Mouse (Mus musculus): ENCODE data around the gene Tgoln1. TPM values are rescaled to one million over a fixed set of nuclear protein-coding genes. Genes with fewer than 3 reads are reported as not detected.

Tgoln1 gene
- polyA plus RNA-seq, 1 experiment: 0.11 TPM

DNA sequence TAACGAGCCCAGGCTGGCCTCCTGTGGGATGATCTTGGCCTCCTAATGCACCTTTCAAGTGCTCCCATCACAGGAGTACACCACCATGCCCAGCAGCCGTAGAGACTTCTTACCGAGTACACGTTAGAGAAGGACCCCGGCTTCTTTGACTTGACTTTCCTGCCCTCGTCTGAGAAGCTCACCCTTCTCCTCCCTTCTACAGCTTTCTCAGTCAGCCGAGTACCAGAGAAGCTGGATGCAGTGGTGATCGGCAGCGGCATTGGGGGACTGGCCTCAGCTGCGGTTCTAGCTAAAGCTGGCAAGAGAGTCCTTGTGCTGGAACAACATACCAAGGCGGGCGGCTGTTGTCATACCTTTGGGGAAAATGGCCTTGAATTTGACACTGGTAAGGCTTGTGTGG, 16.0 kb downstream of the Tgoln1 start:
- TF ChIP-seq TAL1 (IDR thresholded peaks at IDR 0.05; ENCODE audit: low read length) (no peak), GATA1 (IDR thresholded peaks at IDR 0.05; ENCODE audit: low read length) (no peak)
- H3K4me1 ChIP-seq (ENCODE audit: control insufficient read depth): peaks cover 33% of the 10 kb centered on the region
- no peaks in the 10 kb centered on the region for H3K27me3 ChIP-seq (ENCODE audit: control insufficient read depth)
- no peaks in the 10 kb centered on the region for H3K9me3 ChIP-seq (ENCODE audit: control insufficient read depth, low read length)
- H3K36me3 ChIP-seq (ENCODE audit: control insufficient read depth): peaks cover 28% of the 10 kb centered on the region
- H3K4me3 ChIP-seq (replicated peaks): no peak overlapping the region

- TF ChIP-seq TAL1 (IDR thresholded peaks at IDR 0.05; ENCODE audit: low read length): no peak
- TF ChIP-seq GATA1 (IDR thresholded peaks at IDR 0.05; ENCODE audit: low read length): no peak
- Histone ChIP-seq H3K36me3 (ENCODE audit: control insufficient read depth) (peaks cover 23% of the 10 kb centered on the region), H3K9me3 (ENCODE audit: control insufficient read depth, low read length) (no peaks in the 10 kb centered on the region), H3K4me3 (replicated peaks) (no peak overlapping the region), H3K27me3 (ENCODE audit: control insufficient read depth) (no peaks in the 10 kb centered on the region), H3K4me1 (ENCODE audit: control insufficient read depth) (peaks cover 36% of the 10 kb centered on the region)
Measured at GRCm38 (mm10) chr6:72600216-72600615, 16.6 kb downstream of the Tgoln1 start.

GRCm38 (mm10) chr6:72598791-72599557, 17.8 kb downstream of the Tgoln1 start:
- no peaks in the 10 kb centered on the region for H3K9me3 ChIP-seq (ENCODE audit: control insufficient read depth, low read length)
- H3K4me1 ChIP-seq (ENCODE audit: control insufficient read depth): peaks cover 36% of the 10 kb centered on the region
- no peaks in the 10 kb centered on the region for H3K27me3 ChIP-seq (ENCODE audit: control insufficient read depth)
- H3K36me3 ChIP-seq (ENCODE audit: control insufficient read depth): peaks cover 10% of the 10 kb centered on the region
- TF ChIP-seq GATA1 (IDR thresholded peaks at IDR 0.05; ENCODE audit: low read length) (no peak), TAL1 (IDR thresholded peaks at IDR 0.05; ENCODE audit: low read length) (no peak)
- H3K4me3 ChIP-seq (replicated peaks): peak overlapping the region; percentile 72

GRCm38 (mm10) chr6:72597956-72598753, 18.6 kb downstream of the Tgoln1 start, which contains the start of the genes Elmod3 and Retsat:
Elmod3 (minus strand) TSS chr6:72598413.
Retsat (plus strand) TSS chr6:72598475.
- peaks cover 36% of the 10 kb centered on the region for H3K4me1 ChIP-seq (ENCODE audit: control insufficient read depth)
- no peak for TF ChIP-seq TAL1 (IDR thresholded peaks at IDR 0.05; ENCODE audit: low read length)
- no peak for TF ChIP-seq GATA1 (IDR thresholded peaks at IDR 0.05; ENCODE audit: low read length)
- no peaks in the 10 kb centered on the region for H3K9me3 ChIP-seq (ENCODE audit: control insufficient read depth, low read length)
- H3K4me3 ChIP-seq (replicated peaks): peak within 1 kb of the TSS; percentile 72
- H3K36me3 ChIP-seq (ENCODE audit: control insufficient read depth): peaks cover 2% of the 10 kb centered on the region
- no peaks in the 10 kb centered on the region for H3K27me3 ChIP-seq (ENCODE audit: control insufficient read depth)

DNA sequence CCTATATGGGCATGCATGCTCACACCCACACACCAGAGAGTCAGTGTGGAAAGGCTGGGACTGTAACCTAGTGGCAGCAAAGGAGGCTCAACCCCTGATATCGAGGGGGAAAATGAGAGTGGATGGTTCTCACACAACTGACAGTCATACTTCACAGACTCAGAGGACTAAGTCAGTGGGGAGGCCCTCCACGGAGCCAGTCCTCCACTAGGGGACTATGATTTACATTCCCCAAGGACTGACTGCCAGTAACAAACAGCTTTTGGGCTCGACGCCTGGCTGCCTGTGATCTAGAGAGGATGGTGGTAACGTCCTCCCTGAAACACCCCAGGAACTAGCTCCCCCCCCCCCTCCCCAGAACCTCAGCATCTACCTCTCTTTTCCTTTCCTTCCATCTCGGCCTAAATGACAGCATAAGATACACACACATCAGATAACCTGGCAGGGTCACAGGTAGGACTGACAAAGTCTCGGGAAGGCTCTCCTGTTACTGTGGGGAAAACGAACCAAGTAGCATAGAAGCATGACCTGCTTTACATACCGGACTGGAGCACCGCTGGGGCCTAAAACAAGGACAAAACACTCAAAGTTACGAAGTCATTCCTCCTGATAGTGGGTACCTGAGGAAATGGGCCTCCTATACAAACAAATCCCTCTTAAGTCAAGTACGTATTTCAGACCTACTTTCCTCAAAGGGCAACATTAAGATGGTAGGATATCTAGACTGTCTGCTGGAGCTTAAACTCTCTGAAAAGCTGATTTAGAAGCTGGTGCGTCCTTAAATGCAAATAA, 19.5 kb downstream of the Tgoln1 start:
- Histone ChIP-seq H3K27me3 (ENCODE audit: control insufficient read depth) (no peaks in the 10 kb centered on the region), H3K4me1 (ENCODE audit: control insufficient read depth) (peaks cover 36% of the 10 kb centered on the region), H3K36me3 (ENCODE audit: control insufficient read depth) (no peaks in the 10 kb centered on the region; the same call in none of the 2 replicates), H3K9me3 (ENCODE audit: control insufficient read depth, low read length) (no peaks in the 10 kb centered on the region), H3K4me3 (replicated peaks) (peak overlapping the region; percentile 72)
- no peak for TF ChIP-seq TAL1 (IDR thresholded peaks at IDR 0.05; ENCODE audit: low read length)
- TF ChIP-seq GATA1 (IDR thresholded peaks at IDR 0.05; ENCODE audit: low read length): no peak

DNA sequence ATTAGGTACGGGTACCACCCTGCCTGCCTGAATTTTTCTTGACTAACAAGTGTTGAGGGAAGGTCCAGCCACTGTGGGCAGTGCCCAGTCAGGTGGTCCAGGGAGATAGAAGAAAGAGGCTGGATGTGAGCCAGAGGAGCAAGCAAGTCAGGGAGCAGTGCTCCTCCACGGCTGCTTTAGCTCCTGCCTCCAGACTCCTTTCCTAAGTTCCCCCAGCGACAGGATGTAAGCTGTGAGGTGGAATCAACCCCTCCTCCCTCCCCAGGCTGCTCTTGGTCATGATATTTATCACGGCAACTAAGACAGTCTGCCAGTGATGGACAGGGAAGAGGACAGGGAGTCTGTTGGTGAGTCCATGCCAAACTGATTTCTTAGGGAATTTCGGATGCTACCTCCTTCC, 22.9 kb downstream of the Tgoln1 start:
- Histone ChIP-seq H3K4me3 (replicated peaks) (no peak overlapping the region), H3K36me3 (ENCODE audit: control insufficient read depth) (no peaks in the 10 kb centered on the region; the same call in 1 of the 2 replicates), H3K27me3 (ENCODE audit: control insufficient read depth) (no peaks in the 10 kb centered on the region), H3K9me3 (ENCODE audit: control insufficient read depth, low read length) (no peaks in the 10 kb centered on the region), H3K4me1 (ENCODE audit: control insufficient read depth) (peaks cover 30% of the 10 kb centered on the region)
- TF ChIP-seq GATA1 (IDR thresholded peaks at IDR 0.05; ENCODE audit: low read length): no peak
- TF ChIP-seq TAL1 (IDR thresholded peaks at IDR 0.05; ENCODE audit: low read length): no peak

DNA sequence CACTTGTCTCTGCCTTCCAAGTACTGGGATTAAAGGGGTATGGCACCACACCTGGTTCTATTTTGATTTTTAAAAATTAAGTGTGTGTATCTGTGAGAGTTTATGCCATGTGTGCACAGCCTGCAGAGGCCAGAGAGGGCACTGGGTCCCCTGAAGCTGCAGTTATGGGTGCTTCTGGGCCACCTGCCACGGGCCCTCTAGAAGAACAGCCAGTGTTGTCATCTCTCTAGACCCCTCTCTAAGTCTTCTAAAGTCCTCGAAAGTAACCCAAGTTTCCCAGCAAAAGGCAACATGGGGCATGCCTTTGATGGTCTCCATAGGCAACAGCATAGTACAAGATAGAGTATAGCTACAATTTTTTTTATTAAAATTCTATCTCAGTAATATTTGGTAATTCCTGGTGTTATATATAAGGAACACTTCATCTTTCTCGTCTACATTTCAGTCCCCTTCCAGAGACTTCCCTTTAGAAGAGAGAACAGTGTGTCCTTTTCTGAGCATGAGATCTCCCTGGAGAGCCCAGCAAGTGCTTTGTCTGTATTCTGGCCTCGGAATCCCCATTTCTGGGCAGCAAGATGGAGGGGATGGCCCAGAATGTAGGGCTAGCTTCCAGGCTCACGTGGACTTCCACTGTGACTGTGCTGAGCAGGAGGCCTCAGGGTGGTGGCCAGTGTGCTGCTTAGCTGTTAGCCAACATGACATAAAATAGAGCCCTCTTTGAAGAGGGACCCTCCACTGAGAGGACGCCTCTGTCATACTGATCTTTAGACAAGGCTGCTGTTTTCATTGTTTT, 23.6 kb downstream of the Tgoln1 start:
- Histone ChIP-seq H3K27me3 (ENCODE audit: control insufficient read depth) (no peaks in the 10 kb centered on the region), H3K4me3 (replicated peaks) (no peak overlapping the region), H3K9me3 (ENCODE audit: control insufficient read depth, low read length) (no peaks in the 10 kb centered on the region), H3K36me3 (ENCODE audit: control insufficient read depth) (no peaks in the 10 kb centered on the region; the same call in none of the 2 replicates), H3K4me1 (ENCODE audit: control insufficient read depth) (peaks cover 22% of the 10 kb centered on the region)
- TF ChIP-seq GATA1 (IDR thresholded peaks at IDR 0.05; ENCODE audit: low read length) (no peak), TAL1 (IDR thresholded peaks at IDR 0.05; ENCODE audit: low read length) (no peak)

GRCm38 (mm10) chr6:72590111-72590510, 26.7 kb downstream of the Tgoln1 start:
- Histone ChIP-seq H3K4me1 (ENCODE audit: control insufficient read depth) (no peaks in the 10 kb centered on the region), H3K4me3 (replicated peaks) (no peak overlapping the region), H3K9me3 (ENCODE audit: control insufficient read depth, low read length) (no peaks in the 10 kb centered on the region), H3K27me3 (ENCODE audit: control insufficient read depth) (no peaks in the 10 kb centered on the region), H3K36me3 (ENCODE audit: control insufficient read depth) (no peaks in the 10 kb centered on the region; the same call in none of the 2 replicates)
- TF ChIP-seq TAL1 (IDR thresholded peaks at IDR 0.05; ENCODE audit: low read length) (no peak), GATA1 (IDR thresholded peaks at IDR 0.05; ENCODE audit: low read length) (no peak)
